Mouse (Mus musculus) adrenal gland, adult 8-10 months (tissue): ENCODE measurements at regions not wholly inside any gene's neighbourhood (a gene's known extent, or its start where the extent isn't known, plus 50 kb on each side); places are given as distances from the start of the nearest gene placed in this dataset.

Experiments used
- DNase-seq: peaks from one replicate; pipeline ENCODE4 v3.0.0; 2022

DNA sequence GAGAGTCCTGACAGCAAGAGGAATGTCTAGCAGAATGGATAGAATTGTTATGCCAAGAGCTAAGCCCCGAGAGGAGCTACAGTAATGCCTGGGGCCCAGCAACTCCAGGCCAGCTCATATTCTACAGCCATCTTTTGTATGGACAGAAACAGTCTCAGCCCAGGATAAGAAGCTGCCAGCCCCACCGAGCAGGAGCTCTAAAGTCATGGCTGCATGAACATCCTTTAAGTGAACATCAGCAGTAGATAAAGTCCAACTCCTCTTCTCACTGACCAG, 141.6 kb upstream of the Snx19 start:
- DNase-seq: no peak

DNA sequence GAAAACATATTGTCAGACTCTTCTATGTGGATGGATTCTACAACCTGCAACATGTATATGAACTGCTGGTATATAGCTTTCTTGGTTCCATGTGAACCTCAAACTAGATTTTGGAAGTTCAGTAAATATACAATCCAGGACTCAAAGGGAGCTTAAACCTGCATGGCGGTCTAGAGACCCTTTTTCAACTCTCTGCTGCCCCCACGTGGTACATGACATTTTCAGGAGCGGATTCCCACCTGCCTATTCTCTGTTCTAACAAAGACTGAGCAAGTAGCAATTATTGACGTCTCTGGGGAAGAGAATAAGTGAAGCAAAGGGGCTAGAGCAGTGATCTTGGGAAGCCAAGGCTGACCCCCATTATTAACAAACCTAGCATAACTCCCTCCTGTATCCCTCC, 127.1 kb upstream of the Snx19 start:
- no peak for DNase-seq

DNA sequence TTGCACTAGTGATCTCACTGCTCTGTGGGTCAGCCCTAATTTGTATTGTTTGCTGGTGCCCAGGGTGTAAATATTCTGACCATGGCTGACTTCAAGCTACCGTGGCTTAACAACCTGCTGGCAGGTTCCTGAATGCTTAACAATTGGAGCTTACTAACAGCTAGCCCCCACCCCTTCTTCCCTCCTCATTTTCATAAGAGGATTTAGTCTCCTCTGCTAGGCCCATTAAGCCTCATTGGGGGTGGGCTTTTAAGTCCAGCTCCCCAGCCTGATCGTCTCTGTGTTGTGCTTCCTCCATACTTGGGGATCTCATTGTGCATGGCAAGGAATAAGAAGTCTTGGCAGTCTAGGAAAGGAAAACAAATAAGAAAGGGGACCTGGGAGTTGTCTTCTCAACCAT, 118.6 kb upstream of the Snx19 start:
- no peak for DNase-seq

GRCm38 (mm10) chr9:30313360-30313759, 113.5 kb upstream of the Snx19 start:
- DNase-seq: no peak

- peak; percentile 69 for DNase-seq
Observed at GRCm38 (mm10) chr9:30314355-30315171, 112.3 kb upstream of the Snx19 start.

GRCm38 (mm10) chr9:30315172-30315644, 111.7 kb upstream of the Snx19 start:
- peak; percentile 20 for DNase-seq

DNA sequence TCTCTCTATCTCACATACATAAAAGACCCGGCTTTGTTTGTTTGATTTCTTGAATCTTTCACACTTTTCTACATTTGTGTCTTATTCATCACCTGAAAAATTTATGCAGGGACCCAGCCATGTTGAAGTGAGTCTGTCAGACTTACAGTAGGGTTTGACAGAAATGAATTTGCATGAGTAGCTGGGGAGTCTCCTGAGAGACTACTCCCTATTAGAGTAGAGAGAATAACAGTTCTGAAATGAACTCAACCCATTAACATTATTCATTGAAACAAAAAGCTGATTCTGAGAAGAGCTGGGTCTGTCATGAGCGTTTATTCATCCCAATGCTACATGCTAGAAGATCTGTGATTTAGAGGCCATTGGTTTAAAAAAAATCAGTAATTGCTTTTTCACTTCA, 82.0 kb upstream of the Snx19 start:
- no peak for DNase-seq

DNA sequence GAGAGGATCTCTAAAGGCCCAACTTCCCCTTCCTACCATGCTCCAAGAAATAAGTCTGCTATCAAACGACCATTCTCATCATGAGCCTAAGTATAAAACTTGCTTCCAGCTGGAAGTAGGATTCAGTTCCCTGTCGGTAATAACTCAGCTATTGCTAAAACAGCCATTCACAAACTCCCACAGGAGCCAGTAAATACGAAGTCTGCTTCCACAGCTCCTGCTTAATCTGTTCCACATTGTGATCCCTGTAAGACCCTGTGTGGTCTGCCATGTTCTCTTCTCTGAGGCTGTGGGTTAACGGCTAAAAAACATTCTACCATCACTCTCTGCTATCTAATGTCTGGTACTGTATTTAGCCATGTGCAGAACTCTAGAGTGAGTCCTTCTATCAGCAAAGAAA, 72.9 kb upstream of the Snx19 start:
- DNase-seq: no peak

- DNase-seq: no peak
Observed at GRCm38 (mm10) chr9:30355642-30356041, 71.3 kb upstream of the Snx19 start.

GRCm38 (mm10) chr9:30369554-30370440, 57.1 kb upstream of the Snx19 start:
- DNase-seq: peak; percentile 54

DNA sequence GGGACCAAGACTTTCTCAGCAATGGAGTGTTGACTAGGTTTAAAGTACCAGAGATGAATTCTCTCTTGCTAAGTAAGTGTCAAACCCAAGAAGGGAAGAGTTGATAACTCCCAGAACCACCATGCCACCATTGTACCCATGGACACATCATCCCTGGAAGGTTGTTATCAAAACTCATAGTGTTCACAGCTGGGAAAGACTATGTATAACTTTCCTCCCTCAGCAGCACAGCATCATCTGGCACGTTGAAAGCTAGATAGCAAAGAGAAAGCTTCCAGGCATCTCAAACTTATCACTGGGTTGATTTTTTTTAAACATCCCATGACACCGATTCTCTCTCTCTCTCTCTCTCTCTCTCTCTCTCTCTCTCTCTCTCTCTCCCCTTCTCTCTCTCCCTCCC, 56.1 kb upstream of the Snx19 start:
- DNase-seq: no peak

DNA sequence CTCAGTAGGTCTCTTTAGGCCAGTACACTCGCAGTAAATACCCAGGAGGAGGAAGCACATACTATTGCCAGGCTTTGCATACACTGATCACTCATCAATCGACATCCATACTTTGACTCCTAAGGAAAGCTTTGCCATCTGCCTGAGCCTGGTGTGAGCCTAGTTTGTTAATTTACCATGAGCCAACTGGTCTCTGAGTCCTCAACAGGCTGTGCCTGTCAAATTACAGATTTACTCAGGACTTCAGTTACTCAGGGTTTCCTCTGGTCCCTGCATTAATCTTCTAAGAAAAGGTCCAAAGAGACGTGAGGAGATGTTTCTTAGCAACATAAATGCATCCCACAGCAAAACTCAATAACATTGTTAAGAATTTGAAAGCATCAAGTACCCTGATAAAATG, 50.0 kb upstream of the Snx19 start:
- no peak for DNase-seq
